ENCODE assay signal across 17 mouse cellular contexts in genomic region chr3:58677615-58678014, GRCm38 (mm10). TPM values are rescaled to one million over a fixed set of nuclear protein-coding genes. Genes with fewer than 3 reads are reported as not detected.
DNase-seq lines count a peak whose midpoint lies in the region; ATAC-seq and TF ChIP-seq lines count a peak whose summit lies in the region.
"Had no signal": no experiment of that assay in that cellular context is flagged by ENCODE, and none has a peak within 500 bp of the region (broad histone marks: within the 10 kb centered on the region; RNA-seq: fewer than 3 reads in every experiment).

No protein-coding gene starts in this region.

- 84% methylated on average over 3 of the region's 3 CpGs for WGBS in kidney, adult 2 months
- WGBS in neural tube, embryonic 12.5 days = 40% methylated on average over 3 of the region's 3 CpGs
- 53% methylated on average over 3 of the region's 3 CpGs for WGBS in hindbrain, embryonic 16.5 days

- no peak overlapping the region for H3K4me2 ChIP-seq in neural tube, embryonic 12.5 days (replicated peaks)
- no peak overlapping the region for H3K4me2 ChIP-seq in hindbrain, embryonic 16.5 days (ENCODE audit: low read length)
- H3K4me2 ChIP-seq: heart, embryonic 13.5 days; limb, embryonic 15.5 days had no signal

- no peaks in the 10 kb centered on the region for H3K9me3 ChIP-seq in neural tube, embryonic 12.5 days
- H3K9me3 ChIP-seq in hindbrain, embryonic 16.5 days (ENCODE audit: control insufficient read depth, low read length) = no peaks in the 10 kb centered on the region
- H3K9me3 ChIP-seq: heart, embryonic 13.5 days; limb, embryonic 15.5 days had no signal

- no peak overlapping the region for H3K9ac ChIP-seq in neural tube, embryonic 12.5 days
- no peak overlapping the region for H3K9ac ChIP-seq in hindbrain, embryonic 16.5 days (ENCODE audit: low read depth, low read length)
- H3K9ac ChIP-seq: heart, embryonic 13.5 days; limb, embryonic 15.5 days had no signal

- H3K27ac ChIP-seq in kidney, adult 2 months (ENCODE audit: insufficient read depth, low read depth, low read length) = peak overlapping the region; percentile 7; the same call in 1 of the 2 replicates
- H3K27ac ChIP-seq in neural tube, embryonic 12.5 days = no peak overlapping the region
- no peak overlapping the region for H3K27ac ChIP-seq in hindbrain, embryonic 16.5 days (ENCODE audit: low read depth, low read length)
- H3K27ac ChIP-seq: heart, embryonic 13.5 days had no signal

- no peak for TF ChIP-seq CTCF in kidney, adult 2 months (conservative IDR thresholded peaks at IDR 0.05; ENCODE audit: insufficient read depth, insufficient read length, low read depth, low read length)

- no peak overlapping the region for H3K4me3 ChIP-seq in kidney, adult 2 months (ENCODE audit: insufficient read depth, low read depth, low read length)
- no peak overlapping the region for H3K4me3 ChIP-seq in neural tube, embryonic 12.5 days
- no peak overlapping the region for H3K4me3 ChIP-seq in hindbrain, embryonic 16.5 days (ENCODE audit: low read length)
- H3K4me3 ChIP-seq: heart, embryonic 13.5 days; limb, embryonic 15.5 days had no signal

- H3K27me3 ChIP-seq in kidney, adult 2 months (replicated peaks; ENCODE audit: control insufficient read depth, insufficient read depth, low read length) = no peaks in the 10 kb centered on the region
- H3K27me3 ChIP-seq in neural tube, embryonic 12.5 days (replicated peaks) = no peaks in the 10 kb centered on the region
- H3K27me3 ChIP-seq in hindbrain, embryonic 16.5 days (replicated peaks; ENCODE audit: control insufficient read depth, insufficient read depth, low read length) = no peaks in the 10 kb centered on the region
- H3K27me3 ChIP-seq: heart, embryonic 13.5 days; limb, embryonic 15.5 days had no signal

- peak; percentile 45; the same call in 1 of the 2 replicates for ATAC-seq in neural tube, embryonic 12.5 days (ENCODE audit: low FRiP score, low read depth)
- ATAC-seq in hindbrain, embryonic 16.5 days = peak; percentile 53; the same call in 1 of the 2 replicates
- ATAC-seq: CD4-positive, CD25-positive, alpha-beta regulatory T cell, adult 4 months had no signal

- no peak for TF ChIP-seq POLR2A in kidney, adult 2 months (IDR thresholded peaks at IDR 0.05; ENCODE audit: low read depth, low read length)

- H3K4me1 ChIP-seq in kidney, adult 2 months (ENCODE audit: control insufficient read depth, insufficient read depth, low read length) = peaks cover 33% of the 10 kb centered on the region
- H3K4me1 ChIP-seq in neural tube, embryonic 12.5 days = peaks cover 22% of the 10 kb centered on the region; the same call in 1 of the 2 replicates
- H3K4me1 ChIP-seq in hindbrain, embryonic 16.5 days (ENCODE audit: control insufficient read depth, insufficient read depth, low read depth, low read length) = peaks cover 16% of the 10 kb centered on the region

- no peaks in the 10 kb centered on the region for H3K36me3 ChIP-seq in kidney, adult 2 months (ENCODE audit: control insufficient read depth, insufficient read depth, low read length)
- 0 out of 2 replicates have a peak, but pooled peaks cover 6% of the 10 kb centered on the region for H3K36me3 ChIP-seq in neural tube, embryonic 12.5 days
- peaks cover 6% of the 10 kb centered on the region; the same call in 1 of the 2 replicates for H3K36me3 ChIP-seq in hindbrain, embryonic 16.5 days (ENCODE audit: control insufficient read depth, insufficient read depth, low read length)

- DNase-seq in kidney, adult 2 months = no peak
- no peak for DNase-seq in kidney, adult 18-20 months
- DNase-seq in neural tube, embryonic 10.5 days (ENCODE audit: extremely low spot score, low spot score) = no peak
- no peak for DNase-seq in cerebellum, postnatal 25 days
- DNase-seq in testis, postnatal 10 days (ENCODE audit: low spot score) = no peak
- DNase-seq: adrenal gland, postnatal 10 days; cerebellum, adult 9-10 months; gastrocnemius, postnatal 36 days; lung, adult 2 months; right cerebral cortex, postnatal 4 days; thymus, adult 2 months had no signal

RNA-seq across cellular contexts. Expression of gene Siah2, which starts 14.6 kb away (rescaled TPM):
- polyA plus RNA-seq in kidney, adult 2 months (2012; rRNA removed) = 19.9 and 22.0 TPM in 2 replicates
- 8.0 and 8.4 TPM in 2 replicates for polyA plus RNA-seq in neural tube, embryonic 12.5 days (2016; fragmentation: Nextera tagmentation; extraction: Ambion mirVana)
- polyA plus RNA-seq in hindbrain, embryonic 16.5 days (2015; fragmentation: Nextera tagmentation; extraction: Ambion mirVana) = 8.4 and 10.4 TPM in 2 replicates

RNA-seq across cellular contexts. Expression of gene Erich6, which starts 40.6 kb away (rescaled TPM):
- 0.03 and 0.10 TPM in 2 replicates for polyA plus RNA-seq in kidney, adult 2 months (2012; rRNA removed)
- 0.19 TPM in 1 of 2 replicates, not detected in the other for polyA plus RNA-seq in neural tube, embryonic 12.5 days (2016; fragmentation: Nextera tagmentation; extraction: Ambion mirVana)
- 0.15 and 0.31 TPM in 2 replicates for polyA plus RNA-seq in hindbrain, embryonic 16.5 days (2015; fragmentation: Nextera tagmentation; extraction: Ambion mirVana)
- polyA plus RNA-seq: CD4-positive, CD25-positive, alpha-beta regulatory T cell, adult 4 months; large intestine, adult 2 months; thymus, adult 2 months had no signal
